Mouse (Mus musculus) MEL (cell line): ENCODE measurements around the gene Apbb2. TPM values are rescaled to one million over a fixed set of nuclear protein-coding genes. Genes with fewer than 3 reads are reported as not detected.

ENCODE experiments used
- DNase-seq: peaks from one replicate; pipeline ENCODE4 v3.0.0; 2011; ENCODE audit warnings: low read depth, low spot score
- H3K27ac ChIP-seq: 2 replicates; pipeline ENCODE4 v1.5.1; 2012; ENCODE audit warnings: low read depth, mild to moderate bottlenecking, control low read depth, low read length, moderate library complexity; ENCODE audit not compliant: control insufficient read depth
- H3K27me3 ChIP-seq, 2 experiments: fragments of 150-350 bp in 1 of 2; sonication (generic) in 1 of 2; 2 replicates each; pipeline ENCODE4 v1.6.1; 2012; ENCODE audit warnings: low read length in 2 of 2, mild to moderate bottlenecking in 2 of 2, improper control_type of control experiment in 1 of 2, moderate library complexity in 1 of 2; ENCODE audit not compliant: insufficient read depth in 2 of 2, control insufficient read depth in 1 of 2
- H3K36me3 ChIP-seq, 2 experiments: 2 replicates each; pipeline ENCODE4 v1.6.1; 2012 to 2014; ENCODE audit warnings: low read length in 2 of 2, improper control_type of control experiment in 1 of 2, inconsistent platforms in 1 of 2, mild to moderate bottlenecking in 1 of 2; ENCODE audit not compliant: insufficient read depth in 2 of 2, control insufficient read depth in 1 of 2
- H3K4me1 ChIP-seq, 2 experiments: fragments of 150-350 bp in 1 of 2; sonication (generic) in 1 of 2; 2 replicates each; pipeline ENCODE4 v1.6.1; 2012; ENCODE audit warnings: low read length in 2 of 2, improper control_type of control experiment in 1 of 2, mild to moderate bottlenecking in 1 of 2; ENCODE audit not compliant: insufficient read depth in 2 of 2, control insufficient read depth in 1 of 2
- H3K4me3 ChIP-seq, 2 experiments: fragments of 150-350 bp in 1 of 2; sonication (generic) in 1 of 2; 2 replicates each; pipeline ENCODE4 v1.5.1; 2012; ENCODE audit warnings: low read depth in 2 of 2, low read length in 2 of 2, mild to moderate bottlenecking in 2 of 2, moderate library complexity in 2 of 2, control low read depth in 1 of 2, improper control_type of control experiment in 1 of 2; ENCODE audit not compliant: control insufficient read depth in 1 of 2, insufficient read depth in 1 of 2
- H3K79me2 ChIP-seq: 2 replicates; pipeline ENCODE4 v1.6.1; 2012; ENCODE audit warnings: mild to moderate bottlenecking, low read length, moderate library complexity; ENCODE audit not compliant: control insufficient read depth, poor library complexity, insufficient read depth
- H3K9ac ChIP-seq: 2 replicates; pipeline ENCODE4 v1.6.1; 2012; ENCODE audit warnings: low read depth, mild to moderate bottlenecking, control low read depth, low read length, moderate library complexity; ENCODE audit not compliant: control insufficient read depth, poor library complexity, severe bottlenecking
- H3K9me3 ChIP-seq: fragments of 150-350 bp; sonication (generic); replicated peaks from 2 replicates; pipeline ENCODE4 v1.6.1; 2012; ENCODE audit warnings: mild to moderate bottlenecking, low read length, improper control_type of control experiment, moderate library complexity; ENCODE audit not compliant: insufficient read depth
- BHLHE40 ChIP-seq: IDR thresholded peaks from 2 replicates; pipeline ENCODE4 v1.6.1; 2012; ENCODE audit warnings: low read depth, mild to moderate bottlenecking, inconsistent platforms, low read length, improper control_type of control experiment, borderline replicate concordance
- CTCF ChIP-seq, 3 experiments: IDR thresholded peaks in 2 of 3; conservative IDR thresholded peaks in 1 of 3; 2 replicates each; pipeline ENCODE4 v1.5.1; 2011 to 2012; ENCODE audit warnings: low read length in 3 of 3, low read depth in 2 of 3, mild to moderate bottlenecking in 2 of 3, improper control_type of control experiment in 1 of 3, inconsistent platforms in 1 of 3, mixed read lengths in 1 of 3, moderate library complexity in 1 of 3; ENCODE audit not compliant: control insufficient read depth in 1 of 3, insufficient read depth in 1 of 3, poor library complexity in 1 of 3, severe bottlenecking in 1 of 3
- ETS1 ChIP-seq: IDR thresholded peaks from 2 replicates; pipeline ENCODE4 v1.6.1; 2012; ENCODE audit warnings: low read depth, mild to moderate bottlenecking, inconsistent platforms, low read length, improper control_type of control experiment, moderate library complexity
- GABPA ChIP-seq: IDR thresholded peaks from 2 replicates; pipeline ENCODE4 v1.6.1; 2012; ENCODE audit warnings: low read depth, mild to moderate bottlenecking, inconsistent platforms, low read length, improper control_type of control experiment, moderate library complexity
- HCFC1 ChIP-seq: IDR thresholded peaks from 2 replicates; pipeline ENCODE4 v1.6.1; 2012; ENCODE audit warnings: low read depth, mild to moderate bottlenecking, inconsistent platforms, low read length, improper control_type of control experiment, moderate library complexity
- KAT2A ChIP-seq: conservative IDR thresholded peaks from 2 replicates; pipeline ENCODE4 v1.6.1; 2012; ENCODE audit warnings: low read depth, low read length, improper control_type of control experiment, inconsistent platforms
- MAFK ChIP-seq: IDR thresholded peaks from 2 replicates; pipeline ENCODE4 v1.6.1; 2011; ENCODE audit warnings: low read depth, mild to moderate bottlenecking, low read length, improper control_type of control experiment, borderline replicate concordance
- MEF2A ChIP-seq: IDR thresholded peaks from 2 replicates; pipeline ENCODE4 v1.6.1; 2014; ENCODE audit warnings: low read depth, mild to moderate bottlenecking, inconsistent platforms, low read length, improper control_type of control experiment; ENCODE audit not compliant: poor library complexity, insufficient replicate concordance, severe bottlenecking; ENCODE audit errors: extremely low read depth
- MXI1 ChIP-seq: IDR thresholded peaks from 2 replicates; pipeline ENCODE4 v1.6.1; 2011; ENCODE audit warnings: mild to moderate bottlenecking, low read depth, low read length, improper control_type of control experiment
- MYB ChIP-seq: IDR thresholded peaks from 2 replicates; pipeline ENCODE4 v1.6.1; 2011; ENCODE audit warnings: mild to moderate bottlenecking, low read depth, low read length, improper control_type of control experiment
- MYC ChIP-seq: IDR thresholded peaks from 2 replicates; pipeline ENCODE4 v1.6.1; 2011; ENCODE audit warnings: low read depth, mild to moderate bottlenecking, low read length, improper control_type of control experiment, moderate library complexity
- NRF1 ChIP-seq: IDR thresholded peaks from 2 replicates; pipeline ENCODE4 v1.6.1; 2014; ENCODE audit warnings: low read depth, mild to moderate bottlenecking, inconsistent platforms, low read length, improper control_type of control experiment, moderate library complexity; ENCODE audit not compliant: poor library complexity, insufficient read depth, severe bottlenecking
- POLR2A ChIP-seq, 2 experiments: IDR thresholded peaks; 2 replicates each; pipeline ENCODE4 v1.6.1; 2011 to 2012; ENCODE audit warnings: low read length in 2 of 2, mild to moderate bottlenecking in 2 of 2, control low read depth in 1 of 2, improper control_type of control experiment in 1 of 2, low read depth in 1 of 2, moderate library complexity in 1 of 2; ENCODE audit not compliant: control insufficient read depth in 1 of 2, insufficient read depth in 1 of 2, poor library complexity in 1 of 2
- POLR2AphosphoS2 ChIP-seq: IDR thresholded peaks from 2 replicates; pipeline ENCODE4 v1.6.1; 2011; ENCODE audit warnings: low read length, improper control_type of control experiment
- POLR2AphosphoS5 ChIP-seq: IDR thresholded peaks from 2 replicates; pipeline ENCODE4 v1.6.1; 2012; ENCODE audit warnings: low read depth, borderline replicate concordance, mild to moderate bottlenecking, inconsistent platforms, low read length, moderate library complexity, mixed read lengths
- RAD21 ChIP-seq: IDR thresholded peaks from 2 replicates; pipeline ENCODE4 v1.6.1; 2011; ENCODE audit warnings: mild to moderate bottlenecking, low read depth, low read length, improper control_type of control experiment
- SIN3A ChIP-seq: IDR thresholded peaks from 2 replicates; pipeline ENCODE4 v1.6.1; 2012; ENCODE audit warnings: low read length, improper control_type of control experiment, inconsistent platforms
- TCF12 ChIP-seq: IDR thresholded peaks from 2 replicates; pipeline ENCODE4 v1.6.1; 2014; ENCODE audit warnings: low read depth, mild to moderate bottlenecking, inconsistent platforms, low read length, improper control_type of control experiment, moderate library complexity
- USF1 ChIP-seq: IDR thresholded peaks from 2 replicates; pipeline ENCODE4 v1.6.1; 2014; ENCODE audit warnings: low read depth, mild to moderate bottlenecking, inconsistent platforms, low read length, improper control_type of control experiment, moderate library complexity
- ZNF384 ChIP-seq: IDR thresholded peaks from 2 replicates; pipeline ENCODE4 v1.6.1; 2012; ENCODE audit warnings: low read depth, mild to moderate bottlenecking, inconsistent platforms, low read length, improper control_type of control experiment
- polyA plus RNA-seq, 2 experiments: library from polyadenylated mRNA; stranded (reverse) in 1 of 2; unstranded in 1 of 2; fragments of >175 nt in 1 of 2; fragments of >200 nt in 1 of 2; gene quantifications; 2 replicates each; pipeline versions ENCODE4 v1.2.1 to v1.2.4; 2012; ENCODE audit warnings: low replicate concordance in 2 of 2, low read depth in 1 of 2; ENCODE audit not compliant: insufficient read length in 2 of 2, insufficient read depth in 1 of 2, missing spikeins in 1 of 2
- total RNA-seq: library from RNA; depleted of rRNA; stranded (reverse); fragments of 300-350 nt; gene quantifications from 2 replicates; pipeline ENCODE4 v1.2.3, GENCODE M21; 2012

Apbb2 gene
- total and polyA plus RNA-seq, 3 experiments, result not detected

DNA sequence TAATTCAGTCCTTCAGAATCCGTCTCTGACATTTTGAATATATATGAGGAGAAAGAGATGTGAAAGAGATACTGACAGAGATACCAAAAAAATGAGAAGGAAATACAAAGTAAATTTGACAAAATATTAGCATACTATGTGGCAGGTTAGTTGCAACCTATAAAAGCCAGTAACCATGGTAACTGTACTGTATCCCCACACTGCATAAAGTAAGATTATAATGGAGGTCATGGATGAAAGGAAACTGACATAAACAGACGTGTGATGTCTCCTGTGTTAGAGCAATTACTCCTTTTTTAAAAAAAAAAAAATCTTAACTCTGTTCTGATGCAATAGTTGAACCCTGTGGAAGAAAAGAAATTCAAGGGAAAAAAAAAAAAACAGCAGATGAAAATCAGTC, 97.3 kb downstream of the Apbb2 start:
- no peak overlapping the region for H3K27ac ChIP-seq
- no peaks in the 10 kb centered on the region for H3K36me3 ChIP-seq
- TF ChIP-seq POLR2AphosphoS5, result no peak
- TF ChIP-seq POLR2AphosphoS2, result no peak
- no peak for TF ChIP-seq ZNF384
- TF ChIP-seq MAFK, result no peak
- TF ChIP-seq SIN3A, result no peak
- TF ChIP-seq MYB, result no peak
- H3K9ac ChIP-seq, result no peak overlapping the region
- H3K4me3 ChIP-seq, result no peak overlapping the region
- H3K27me3 ChIP-seq, result no peaks in the 10 kb centered on the region
- H3K4me1 ChIP-seq, result no peaks in the 10 kb centered on the region
- no peaks in the 10 kb centered on the region for H3K9me3 ChIP-seq
- no peaks in the 10 kb centered on the region for H3K79me2 ChIP-seq
- DNase-seq, result no peak

DNA sequence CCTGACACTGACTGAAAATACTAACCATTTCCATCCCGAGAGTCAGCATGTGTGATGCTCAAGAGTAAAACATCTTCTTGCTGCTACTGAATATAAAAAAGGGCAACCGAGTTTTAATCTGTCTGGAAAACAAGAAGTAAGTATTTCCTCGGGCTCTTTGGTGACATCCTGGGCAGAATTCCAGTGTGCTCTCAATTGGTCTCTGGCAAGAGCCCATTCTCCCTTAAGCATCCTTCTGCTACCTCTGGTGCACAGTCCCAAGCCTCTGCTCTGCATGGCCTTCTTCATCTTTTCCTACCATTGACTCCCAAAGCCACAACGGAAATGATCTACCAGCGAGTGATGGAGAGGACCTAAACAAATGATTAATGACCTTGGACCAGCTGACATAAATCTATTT, 99.1 kb downstream of the Apbb2 start:
- Histone ChIP-seq H3K36me3 (no peaks in the 10 kb centered on the region), H3K9ac (no peak overlapping the region), H3K27me3 (no peaks in the 10 kb centered on the region), H3K4me3 (no peak overlapping the region), H3K27ac (no peak overlapping the region), H3K9me3 (no peaks in the 10 kb centered on the region), H3K4me1 (no peaks in the 10 kb centered on the region), H3K79me2 (no peaks in the 10 kb centered on the region)
- TF ChIP-seq POLR2A (IDR thresholded peaks at IDR 0.05; ENCODE audit: control insufficient read depth in 1 of 2, insufficient read depth in 1 of 2, low read depth in 1 of 2, low read length in 2 of 2, poor library complexity in 1 of 2) (no peak), USF1 (no peak), MXI1 (no peak), BHLHE40 (no peak), NRF1 (no peak), GABPA (no peak), RAD21 (no peak), ETS1 (no peak)
- no peak for DNase-seq

DNA sequence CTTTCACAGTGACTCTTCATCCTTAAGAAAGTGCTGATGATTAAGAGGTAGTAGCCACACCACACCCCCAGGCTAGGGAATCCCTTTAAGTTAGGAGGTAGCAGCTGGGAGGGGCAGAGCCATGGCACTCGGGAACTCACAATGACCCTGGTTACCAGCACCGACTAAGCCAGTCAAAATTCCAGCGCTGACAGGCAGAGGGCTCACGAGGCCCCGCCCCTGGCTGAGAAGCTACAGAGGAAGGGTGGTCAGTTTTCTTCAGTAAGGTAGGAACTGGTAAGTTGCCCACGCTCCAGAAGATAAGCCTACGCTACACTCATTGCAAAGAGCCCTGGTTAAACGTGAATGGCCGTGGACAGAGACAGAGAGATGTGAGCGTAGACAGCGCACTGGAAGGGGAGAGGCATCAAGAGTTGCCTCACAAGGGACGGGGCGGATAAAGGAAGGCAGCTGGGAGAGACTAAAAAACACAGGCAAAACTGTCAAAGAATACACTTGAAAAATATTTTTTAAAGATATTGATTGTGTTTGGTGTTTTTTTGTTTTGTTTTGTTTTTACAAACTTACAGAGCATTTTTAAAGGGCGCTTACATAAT, 100.1 kb downstream of the Apbb2 start:
- no peaks in the 10 kb centered on the region for H3K36me3 ChIP-seq
- H3K79me2 ChIP-seq, result no peaks in the 10 kb centered on the region
- H3K9me3 ChIP-seq, result no peaks in the 10 kb centered on the region
- H3K9ac ChIP-seq, result no peak overlapping the region
- TF ChIP-seq KAT2A, result no peak
- TF ChIP-seq TCF12, result no peak
- TF ChIP-seq MYC, result no peak
- no peak for TF ChIP-seq MEF2A
- TF ChIP-seq HCFC1, result no peak
- no peak for TF ChIP-seq CTCF (IDR thresholded peaks at IDR 0.05 in 2 of 3, conservative IDR thresholded peaks at IDR 0.05 in 1 of 3; ENCODE audit: control insufficient read depth in 1 of 3, insufficient read depth in 1 of 3, low read depth in 2 of 3, low read length in 3 of 3, poor library complexity in 1 of 3, severe bottlenecking in 1 of 3)
- TF ChIP-seq, all 39 proteins: peak for 0
- no peak overlapping the region for H3K27ac ChIP-seq
- H3K27me3 ChIP-seq, result no peaks in the 10 kb centered on the region
- DNase-seq, result no peak
- H3K4me1 ChIP-seq, result no peaks in the 10 kb centered on the region
- no peak overlapping the region for H3K4me3 ChIP-seq
